Mouse (Mus musculus) forebrain, embryonic 16.5 days (tissue): ENCODE results near the gene Mphosph9. TPM values are rescaled to one million over a fixed set of nuclear protein-coding genes. Genes with fewer than 3 reads are reported as not detected.

ENCODE experiments used
- ATAC-seq: fragments of 200-750 bp; cut with Nextera tagmentation; 2 replicates; pipeline ENCODE4 v1.8.0; 2017; ENCODE audit warnings: mild to moderate bottlenecking, moderate library complexity
- H3K27ac ChIP-seq: fragments of 300-500 bp; sonication (generic); 2 replicates; pipeline ENCODE4 v1.5.1; 2014; ENCODE audit warnings: low read length, control low read depth
- H3K27me3 ChIP-seq: fragments of 300-500 bp; sonication (generic); replicated peaks from 2 replicates; pipeline ENCODE4 v1.6.1; 2014; ENCODE audit warnings: low read length; ENCODE audit not compliant: control insufficient read depth, insufficient read depth
- H3K36me3 ChIP-seq: fragments of 300-500 bp; sonication (generic); 2 replicates; pipeline ENCODE4 v1.6.1; 2014; ENCODE audit not compliant: control insufficient read depth, insufficient read depth
- H3K4me1 ChIP-seq: fragments of 300-500 bp; sonication (generic); replicated peaks from 2 replicates; pipeline ENCODE4 v1.6.1; 2014; ENCODE audit warnings: low read length; ENCODE audit not compliant: control insufficient read depth, insufficient read depth
- H3K4me2 ChIP-seq: fragments of 300-500 bp; sonication (generic); 2 replicates; pipeline ENCODE4 v1.6.1; 2014; ENCODE audit warnings: mild to moderate bottlenecking, low read length, control low read depth
- H3K4me3 ChIP-seq: fragments of 300-500 bp; sonication (generic); replicated peaks from 2 replicates; pipeline ENCODE4 v1.5.1; 2014; ENCODE audit warnings: mild to moderate bottlenecking, low read length, control low read depth
- H3K9ac ChIP-seq: fragments of 300-500 bp; sonication (generic); replicated peaks from 2 replicates; pipeline ENCODE4 v1.6.1; 2014; ENCODE audit warnings: low read depth, low read length, control low read depth
- H3K9me3 ChIP-seq: fragments of 300-500 bp; sonication (generic); 2 replicates; pipeline ENCODE4 v1.6.1; 2016; ENCODE audit warnings: low read length; ENCODE audit not compliant: control insufficient read depth
- WGBS: fragments of 180-500 bp; shearing (Covaris S2); extraction: QIAGEN DNeasy Blood & Tissue Kit; methylation state at CpG from one replicate; pipeline ENCODE4 v1.1.7; 2014; 5-methylcytosine and 5-hydroxymethylcytosine counted together
- polyA plus RNA-seq: library from polyadenylated mRNA; unstranded; fragments of >200 nt; fragmentation: Nextera tagmentation; extraction: Ambion mirVana; gene quantifications from 2 replicates; pipeline ENCODE4 v1.2.1, GENCODE M21; 2015

The Mphosph9 gene
- polyA plus RNA-seq, 1 experiment from 2014 or later = 17.0 TPM

GRCm38 (mm10) chr5:124208030-124208429, 119.7 kb downstream of the Mphosph9 start:
- Histone ChIP-seq H3K4me1 (0 out of 2 replicates have a peak, but pooled peaks cover 3% of the 10 kb centered on the region), H3K4me3 (no peak overlapping the region), H3K27ac (no peak overlapping the region), H3K36me3 (no peaks in the 10 kb centered on the region), H3K9me3 (no peaks in the 10 kb centered on the region), H3K27me3 (no peaks in the 10 kb centered on the region), H3K4me2 (no peak overlapping the region), H3K9ac (no peak overlapping the region)
- WGBS = 69% methylated on average over 8 of the region's 8 CpGs
- ATAC-seq = no peak

- Histone ChIP-seq H3K9ac (no peak overlapping the region), H3K4me3 (no peak overlapping the region), H3K27me3 (no peaks in the 10 kb centered on the region), H3K9me3 (no peaks in the 10 kb centered on the region), H3K4me1 (0 out of 2 replicates have a peak, but pooled peaks cover 3% of the 10 kb centered on the region), H3K27ac (no peak overlapping the region), H3K4me2 (no peak overlapping the region), H3K36me3 (no peaks in the 10 kb centered on the region)
- WGBS = 67% methylated on average over 13 of the region's 13 CpGs
- no peak for ATAC-seq
Observed at GRCm38 (mm10) chr5:124206481-124207038, 121.2 kb downstream of the Mphosph9 start.

DNA sequence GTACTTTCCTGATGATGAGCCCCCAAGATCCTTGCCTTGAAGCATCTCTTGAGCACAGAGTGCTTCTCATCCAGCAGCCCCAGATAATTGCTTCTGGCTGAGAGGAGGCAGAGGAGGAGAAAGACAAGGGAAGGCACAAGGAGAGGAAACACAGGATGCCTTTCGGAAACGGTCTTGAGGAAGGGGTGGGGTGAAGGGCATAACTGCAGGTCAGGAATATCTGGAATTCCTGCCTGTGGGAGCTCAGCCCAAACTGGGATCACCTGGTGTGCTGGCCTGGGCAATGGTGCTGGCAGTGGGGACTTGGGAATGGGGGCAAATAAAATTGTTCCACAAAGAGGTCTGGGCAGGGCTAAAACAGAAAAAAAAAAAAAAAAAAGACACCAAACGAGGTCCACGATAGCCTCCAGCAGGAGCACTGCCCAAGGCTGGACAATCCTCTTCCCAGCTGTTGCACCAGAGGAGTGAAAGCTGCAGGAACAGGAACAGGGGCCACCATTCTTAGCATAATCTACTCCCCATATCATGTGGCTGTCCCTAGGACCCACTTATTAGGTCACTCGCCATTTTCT, 121.9 kb downstream of the Mphosph9 start:
- WGBS = 55% methylated on average over 5 of the region's 5 CpGs
- no peak overlapping the region for H3K9ac ChIP-seq
- H3K9me3 ChIP-seq = no peaks in the 10 kb centered on the region

DNA sequence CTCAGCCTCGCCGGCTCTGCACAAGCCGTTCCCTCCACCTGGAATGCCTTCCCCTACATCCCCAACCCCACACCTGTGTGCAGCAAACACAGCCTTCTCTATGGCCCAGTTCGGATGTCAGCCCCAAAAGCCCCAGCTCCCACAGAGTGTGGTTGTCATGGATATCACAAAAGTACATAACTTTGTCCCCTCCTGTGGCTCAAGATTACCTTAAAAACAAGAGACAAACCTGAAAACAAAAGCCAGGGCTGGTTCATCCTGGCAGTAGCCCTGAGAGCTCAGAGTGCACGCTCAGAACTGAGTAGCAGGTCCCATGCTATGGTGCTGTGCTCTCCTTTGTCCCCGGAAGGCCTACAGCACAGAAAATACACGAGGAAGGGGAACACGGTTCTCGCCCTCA, 122.6 kb downstream of the Mphosph9 start:
- no peaks in the 10 kb centered on the region for H3K36me3 ChIP-seq
- ATAC-seq = no peak
- no peak overlapping the region for H3K27ac ChIP-seq
- 66% methylated on average over 9 of the region's 9 CpGs for WGBS
- no peak overlapping the region for H3K9ac ChIP-seq
- no peak overlapping the region for H3K4me2 ChIP-seq
- H3K27me3 ChIP-seq = no peaks in the 10 kb centered on the region
- H3K4me3 ChIP-seq = no peak overlapping the region
- 0 out of 2 replicates have a peak, but pooled peaks cover 3% of the 10 kb centered on the region for H3K4me1 ChIP-seq
- H3K9me3 ChIP-seq = no peaks in the 10 kb centered on the region

More for the DNA sequence above, 121.9 kb downstream of the Mphosph9 start:
- no peak for ATAC-seq
- H3K36me3 ChIP-seq = no peaks in the 10 kb centered on the region
- H3K4me2 ChIP-seq = no peak overlapping the region
- H3K4me1 ChIP-seq = 0 out of 2 replicates have a peak, but pooled peaks cover 3% of the 10 kb centered on the region
- no peaks in the 10 kb centered on the region for H3K27me3 ChIP-seq
- H3K27ac ChIP-seq = no peak overlapping the region
- no peak overlapping the region for H3K4me3 ChIP-seq

GRCm38 (mm10) chr5:124204127-124204794, 123.5 kb downstream of the Mphosph9 start:
- Histone ChIP-seq H3K27me3 (no peaks in the 10 kb centered on the region), H3K27ac (no peak overlapping the region), H3K4me2 (no peak overlapping the region), H3K9me3 (no peaks in the 10 kb centered on the region), H3K4me1 (0 out of 2 replicates have a peak, but pooled peaks cover 3% of the 10 kb centered on the region), H3K4me3 (no peak overlapping the region), H3K36me3 (no peaks in the 10 kb centered on the region), H3K9ac (no peak overlapping the region)
- no peak for ATAC-seq
- WGBS = 85% methylated on average over 9 of the region's 9 CpGs

GRCm38 (mm10) chr5:124203251-124203650, 124.5 kb downstream of the Mphosph9 start:
- no peak for ATAC-seq
- Histone ChIP-seq H3K4me3 (no peak overlapping the region), H3K9ac (no peak overlapping the region), H3K27me3 (no peaks in the 10 kb centered on the region), H3K4me2 (no peak overlapping the region), H3K36me3 (no peaks in the 10 kb centered on the region), H3K27ac (no peak overlapping the region), H3K4me1 (0 out of 2 replicates have a peak, but pooled peaks cover 3% of the 10 kb centered on the region), H3K9me3 (no peaks in the 10 kb centered on the region)
- 92% methylated on average over 4 of the region's 4 CpGs for WGBS

DNA sequence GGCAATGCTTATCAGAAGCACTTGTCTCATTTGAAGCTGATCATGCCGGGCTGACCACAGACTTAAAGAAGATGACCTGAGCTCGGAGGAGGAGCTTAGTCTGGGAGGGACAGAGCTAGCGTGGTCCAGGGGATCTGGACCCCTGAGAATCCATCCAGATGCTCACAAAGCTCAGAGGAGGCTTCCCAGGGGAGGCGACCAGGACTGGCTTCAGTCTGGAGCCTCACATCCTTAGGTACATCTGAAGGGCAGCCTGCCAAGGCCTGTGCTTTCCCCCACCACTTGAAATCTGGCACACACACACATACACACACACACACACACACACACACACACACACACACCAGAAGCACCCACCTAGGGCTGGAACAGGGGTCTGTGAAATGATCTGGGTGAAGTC, 125.7 kb downstream of the Mphosph9 start:
- Histone ChIP-seq H3K4me3 (no peak overlapping the region), H3K36me3 (no peaks in the 10 kb centered on the region), H3K27me3 (no peaks in the 10 kb centered on the region), H3K27ac (no peak overlapping the region), H3K4me2 (no peak overlapping the region), H3K9ac (no peak overlapping the region), H3K4me1 (0 out of 2 replicates have a peak, but pooled peaks cover 3% of the 10 kb centered on the region), H3K9me3 (no peaks in the 10 kb centered on the region)
- WGBS = 62% methylated on average over 4 of the region's 4 CpGs
- no peak for ATAC-seq

DNA sequence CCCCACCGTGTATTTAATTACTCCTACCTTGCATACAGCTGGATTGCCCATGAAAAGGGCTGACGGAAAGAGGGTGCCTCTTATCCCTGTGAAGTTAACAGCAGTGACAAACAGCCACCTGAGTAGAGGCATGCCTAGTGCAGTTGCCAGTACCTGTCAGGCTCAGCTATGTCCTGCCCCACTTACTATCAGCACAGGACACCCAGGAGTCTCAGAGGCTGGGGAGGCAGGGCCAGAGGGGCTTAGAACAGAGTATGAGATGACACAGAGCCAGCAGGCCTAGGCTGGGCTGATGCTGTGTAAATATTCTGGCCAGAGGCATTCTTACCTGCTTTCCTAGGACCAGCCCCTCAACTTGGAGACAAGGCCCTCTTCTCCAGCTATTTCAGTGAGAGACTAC, 126.2 kb downstream of the Mphosph9 start:
- H3K9me3 ChIP-seq = no peaks in the 10 kb centered on the region
- H3K4me1 ChIP-seq = 0 out of 2 replicates have a peak, but pooled peaks cover under 1% of the 10 kb centered on the region
- WGBS = 77% methylated on average over 2 of the region's 2 CpGs
- H3K36me3 ChIP-seq = no peaks in the 10 kb centered on the region
- no peak overlapping the region for H3K4me2 ChIP-seq
- no peak overlapping the region for H3K27ac ChIP-seq
- H3K9ac ChIP-seq = no peak overlapping the region
- no peaks in the 10 kb centered on the region for H3K27me3 ChIP-seq
- H3K4me3 ChIP-seq = no peak overlapping the region
- no peak for ATAC-seq
